Mouse (Mus musculus): Measurements from ENCODE around the gene Slc39a5.

Slc39a5 gene

DNA sequence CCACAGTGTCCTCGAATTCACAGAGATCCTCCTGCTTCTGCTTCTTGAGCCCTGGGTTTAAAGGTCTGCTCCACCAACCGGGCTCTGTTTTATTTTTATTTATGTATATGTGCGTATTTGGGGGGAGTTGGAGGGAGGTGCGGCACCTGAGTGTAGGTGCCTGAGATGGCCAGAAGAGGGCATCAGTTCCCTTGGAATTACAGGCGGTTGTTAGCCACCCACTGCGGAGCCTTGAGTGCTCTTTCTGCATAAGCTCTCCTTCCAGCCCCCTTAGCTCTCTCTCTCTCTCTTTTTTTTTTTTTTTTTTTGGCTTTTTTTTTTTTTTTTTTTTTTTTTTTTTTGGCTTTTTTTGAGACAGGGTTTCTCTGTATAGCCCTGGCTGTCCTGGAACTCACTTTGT, 26.6 kb downstream of the Slc39a5 start:
- no peak for DNase-seq

DNA sequence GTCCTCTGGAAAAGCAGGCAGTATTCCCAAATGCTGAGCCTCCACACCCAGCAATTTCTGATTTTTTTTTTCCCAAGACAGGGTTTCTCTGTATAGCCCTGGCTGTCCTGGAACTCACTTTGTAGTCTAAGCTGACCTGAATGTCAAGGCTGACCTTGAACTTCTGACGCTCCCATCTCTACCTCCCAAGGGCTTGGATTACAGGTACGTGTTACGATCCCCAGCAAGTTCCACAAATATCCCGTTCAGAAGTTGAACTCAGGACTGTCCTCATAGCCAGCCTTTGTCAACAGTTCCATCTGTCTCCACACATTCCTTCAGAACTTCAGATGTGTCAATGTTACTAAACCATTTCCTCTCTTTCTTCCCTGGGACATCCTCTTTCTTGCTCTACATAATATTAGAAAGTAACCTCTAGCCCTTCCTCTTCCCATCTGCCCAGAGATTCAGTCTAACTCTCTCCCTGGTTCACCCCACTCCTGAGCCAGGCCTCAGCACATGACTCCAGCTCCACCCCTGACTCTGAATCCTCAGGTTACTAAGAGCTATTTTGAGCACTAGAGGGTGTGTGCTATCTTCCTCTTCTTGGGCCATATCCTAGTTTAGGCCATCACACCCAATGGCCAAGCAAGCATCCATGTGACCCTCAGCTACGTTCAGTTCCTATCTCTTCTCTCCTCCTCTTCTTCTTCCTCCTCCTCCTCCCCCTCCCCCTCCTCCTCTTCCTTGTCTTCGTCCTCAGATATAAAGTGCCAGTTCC, 27.9 kb downstream of the Slc39a5 start:
- DNase-seq: no peak

DNA sequence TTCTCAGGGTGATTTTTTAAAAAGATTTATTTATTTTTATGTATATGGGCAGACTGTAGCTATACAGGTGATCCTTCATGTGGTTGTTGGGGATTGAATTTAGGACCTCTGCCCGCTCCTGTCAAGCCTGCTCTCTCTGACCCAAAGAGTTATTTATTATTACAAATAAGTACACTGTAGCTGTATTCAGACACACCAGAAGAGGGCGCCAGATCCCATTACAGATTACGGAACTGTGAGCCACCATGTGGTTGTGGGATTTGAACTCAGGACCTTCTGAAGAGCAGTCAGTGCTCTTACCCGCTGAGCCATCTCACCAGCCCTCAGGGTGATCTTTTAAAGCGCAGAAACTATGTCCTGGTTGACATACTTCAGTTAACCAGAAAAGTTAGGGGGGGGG, 28.9 kb downstream of the Slc39a5 start:
- DNase-seq: no peak

DNA sequence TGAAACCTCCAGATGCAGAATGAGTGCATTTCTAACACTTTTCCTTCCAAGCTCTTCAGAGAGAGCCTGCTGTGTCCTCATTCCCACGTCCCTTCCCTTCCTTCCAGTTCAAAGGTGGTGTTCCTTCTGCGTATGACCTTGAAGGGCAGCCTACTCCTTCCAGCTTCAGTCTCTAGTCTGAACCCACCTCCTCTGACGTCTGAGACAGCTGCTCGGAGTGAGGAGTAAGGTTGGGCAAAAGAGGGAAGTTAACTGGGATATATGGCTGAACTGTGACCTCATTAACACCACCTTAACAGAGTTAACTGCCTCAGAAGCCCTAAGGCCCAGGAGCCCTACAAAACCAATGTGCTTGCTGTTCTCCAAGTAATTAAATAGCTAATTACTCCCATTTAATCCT, 30.4 kb downstream of the Slc39a5 start:
- DNase-seq: no peak

DNA sequence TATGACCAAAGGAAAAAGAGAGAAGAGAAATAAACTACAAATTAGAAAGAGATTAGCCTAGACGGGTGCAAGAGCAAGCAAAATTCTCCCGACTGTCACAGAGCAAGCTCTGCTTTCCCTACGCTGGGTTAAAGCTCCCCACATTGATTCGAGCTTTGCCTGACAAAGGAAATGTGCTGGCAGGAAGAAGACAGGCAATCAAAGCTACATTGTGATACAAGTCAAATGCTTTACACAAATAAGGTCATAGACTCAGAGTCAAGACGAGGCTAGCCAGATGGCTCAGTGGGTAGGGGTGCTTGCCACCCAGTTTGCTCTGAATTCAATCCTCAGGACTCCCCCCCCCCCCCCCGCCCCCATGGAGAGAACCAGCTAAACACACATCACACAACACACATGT, 31.0 kb downstream of the Slc39a5 start:
- DNase-seq: no peak

DNA sequence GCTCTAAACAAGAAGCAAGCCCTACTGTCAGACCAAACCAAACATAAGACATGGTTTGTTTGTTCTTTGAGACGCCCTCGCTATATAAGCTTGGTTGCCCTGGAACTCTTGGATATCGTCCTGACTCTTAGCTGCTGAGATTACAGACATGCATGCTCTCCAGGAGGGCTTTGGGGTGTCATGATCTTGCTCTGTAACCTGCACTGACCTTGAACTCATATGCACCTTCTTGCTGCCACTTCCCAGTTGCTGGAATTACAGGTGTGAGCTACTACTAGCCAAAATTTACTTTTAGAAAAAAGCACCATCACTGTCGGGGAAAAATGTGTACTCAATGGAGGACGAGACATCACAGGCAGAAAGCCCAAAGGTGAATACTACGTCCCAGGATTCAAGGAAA, 31.4 kb downstream of the Slc39a5 start:
- no peak for DNase-seq

DNA sequence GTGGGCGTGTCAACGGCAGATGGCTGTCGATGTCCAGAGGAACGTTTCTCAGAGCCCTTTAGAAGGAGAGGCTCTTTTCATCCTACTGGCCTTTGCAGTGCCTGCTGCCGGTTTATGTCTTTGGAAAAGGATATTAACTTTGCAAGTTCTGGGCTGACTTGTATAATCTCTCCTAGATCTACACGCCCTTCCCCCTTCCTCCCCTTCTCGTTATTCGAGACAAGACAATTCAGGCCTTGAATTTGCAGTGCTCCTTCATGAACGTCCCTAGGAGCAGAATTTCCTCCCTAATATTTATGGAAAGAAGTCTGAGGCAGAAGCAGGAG, 31.8 kb downstream of the Slc39a5 start:
- DNase-seq: no peak

DNA sequence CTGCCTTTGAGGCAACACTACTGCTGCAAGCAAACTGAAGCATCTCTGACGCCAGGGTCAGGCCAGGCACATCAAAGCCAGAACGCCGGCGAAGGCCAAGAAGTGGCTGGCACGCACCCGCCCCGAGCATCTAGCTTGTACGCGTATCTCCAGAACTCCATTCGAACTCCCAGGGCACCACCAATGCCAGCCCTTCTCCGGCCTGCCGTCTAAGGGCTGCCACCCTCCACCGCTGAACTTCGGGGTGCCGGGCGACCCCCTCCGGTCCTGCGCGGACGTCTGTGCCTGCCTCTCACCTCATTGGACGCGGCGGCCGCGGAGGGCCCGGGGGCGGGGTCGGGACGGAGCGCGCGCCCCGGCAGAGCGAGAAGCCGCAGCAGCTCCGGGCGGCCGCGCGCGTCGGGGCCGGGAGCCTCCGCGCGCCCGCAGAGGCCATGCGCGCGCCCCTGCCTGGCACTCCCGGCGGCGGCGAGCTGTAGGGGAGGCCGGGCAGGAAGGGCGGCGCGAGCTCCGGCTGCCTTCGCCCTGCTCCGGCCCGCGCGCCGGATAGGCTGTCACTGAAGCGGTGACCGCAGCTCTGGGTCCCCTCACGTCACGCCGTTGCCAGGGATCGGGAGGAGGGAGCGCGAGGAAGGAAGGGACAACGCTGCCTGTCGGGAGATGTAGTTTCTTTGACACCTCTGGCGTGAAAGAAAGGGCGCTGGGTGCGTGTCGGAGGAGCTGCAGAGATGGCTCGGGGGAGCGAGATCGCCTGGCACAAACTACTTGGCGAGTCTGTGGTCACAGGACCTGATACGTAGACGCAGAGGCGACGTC, 32.4 kb downstream of the Slc39a5 start, which contains the start of gene Coq10a:
TSS of gene Coq10a (minus strand) at position 596 of the 816 bp plus-strand sequence.
- peak; percentile 94 for DNase-seq

DNA sequence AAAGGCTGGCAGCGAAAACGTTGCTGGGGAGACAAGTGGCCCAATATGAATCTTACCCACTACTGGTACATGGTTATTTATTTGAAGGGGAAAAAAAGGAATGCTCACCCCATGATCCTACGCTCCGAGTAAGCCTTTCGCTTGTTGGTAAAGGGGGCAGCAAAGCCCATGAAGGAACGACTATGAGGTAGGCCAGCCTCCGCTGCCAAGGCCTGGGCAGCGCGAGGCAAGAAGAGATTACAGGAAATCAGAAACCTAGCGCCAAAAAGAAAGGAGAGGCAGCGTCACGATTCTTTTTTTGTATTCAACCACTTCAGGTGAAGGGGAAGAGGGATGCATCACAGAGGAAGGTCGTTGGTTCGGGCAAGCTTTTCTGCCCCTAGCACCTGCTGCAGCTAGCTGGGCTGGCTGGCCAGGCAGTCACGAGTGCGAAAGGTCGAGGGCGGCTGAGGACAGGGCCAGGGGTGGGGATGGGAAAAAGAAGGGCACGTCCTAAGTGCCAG, 33.1 kb downstream of the Slc39a5 start:
- no peak for DNase-seq

DNA sequence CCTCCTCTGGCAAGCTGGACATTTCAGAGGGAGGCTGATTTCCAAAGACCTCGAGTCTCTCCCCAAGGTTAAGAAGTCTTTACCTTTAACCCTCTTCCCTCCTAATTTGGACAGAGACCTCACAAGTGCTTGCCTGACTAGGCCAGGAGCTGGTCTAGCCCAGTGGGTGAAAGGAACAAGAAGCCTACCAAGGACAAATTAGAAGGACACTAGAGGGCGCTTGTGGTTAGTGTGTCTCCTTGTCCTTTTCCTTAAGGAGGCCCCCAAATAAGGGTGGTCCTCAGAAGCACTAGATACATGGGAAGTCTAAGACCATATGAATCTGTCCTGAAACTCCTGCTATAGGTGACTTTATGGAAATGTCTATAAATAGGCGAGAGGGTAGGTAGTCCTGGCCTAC, 38.5 kb downstream of the Slc39a5 start:
- peak; percentile 57 for DNase-seq

DNA sequence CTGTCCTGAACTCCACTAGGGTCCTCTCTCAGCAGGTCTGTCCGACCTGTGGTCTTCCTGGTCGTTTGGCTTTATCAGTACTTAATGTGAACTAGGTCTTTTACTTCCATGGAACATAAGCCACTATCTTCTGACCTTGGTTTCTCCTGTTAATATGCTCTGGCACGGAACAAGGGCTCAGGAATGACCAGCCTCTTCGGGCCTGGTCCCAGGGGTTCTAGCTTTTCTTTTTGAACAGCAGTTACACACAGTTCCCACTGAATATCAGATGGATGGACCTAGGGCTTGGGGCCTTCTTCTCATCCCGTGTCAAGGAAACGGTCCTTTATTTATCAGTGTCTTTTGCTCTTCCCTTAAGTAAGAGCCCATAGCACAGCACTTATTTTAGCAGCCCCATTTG, 39.2 kb downstream of the Slc39a5 start:
- no peak for DNase-seq

DNA sequence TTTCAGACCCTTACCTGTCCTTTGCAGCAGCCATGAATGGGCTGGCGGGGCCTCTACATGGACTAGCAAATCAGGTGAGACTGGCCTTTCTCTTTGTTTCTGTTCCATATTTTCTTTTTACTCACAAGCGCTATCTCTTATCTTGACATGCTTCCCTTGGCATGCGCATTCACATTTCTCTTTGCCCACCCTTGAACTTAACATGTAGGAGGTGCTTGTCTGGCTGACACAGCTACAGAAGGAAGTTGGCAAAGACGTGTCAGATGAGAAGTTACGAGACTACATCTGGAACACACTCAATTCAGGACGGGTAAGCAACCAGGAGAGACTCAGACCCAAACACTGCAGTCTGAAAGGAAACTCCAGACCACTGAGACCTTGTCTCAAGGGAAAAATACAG, 41.8 kb downstream of the Slc39a5 start:
- no peak for DNase-seq

DNA sequence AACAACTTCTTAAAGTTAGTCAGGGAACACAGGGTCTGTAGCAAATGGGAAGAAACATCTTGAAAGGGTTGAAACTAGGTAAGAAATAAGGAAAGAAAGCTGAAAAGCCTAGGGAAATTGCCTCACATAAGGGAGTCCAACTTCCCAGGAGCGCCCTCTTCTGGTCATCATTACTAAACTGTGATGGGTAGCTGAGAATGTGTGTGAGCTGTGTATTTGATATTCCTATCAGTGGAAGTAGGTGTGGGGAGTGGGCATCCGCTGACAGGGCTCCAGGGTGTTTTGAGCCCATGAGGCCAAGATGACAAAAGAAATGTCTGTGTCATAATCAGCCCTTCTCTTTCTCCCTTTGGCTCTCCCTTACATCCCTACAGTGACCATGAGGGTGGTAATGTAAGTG, 42.2 kb downstream of the Slc39a5 start:
- DNase-seq: peak; percentile 74

DNA sequence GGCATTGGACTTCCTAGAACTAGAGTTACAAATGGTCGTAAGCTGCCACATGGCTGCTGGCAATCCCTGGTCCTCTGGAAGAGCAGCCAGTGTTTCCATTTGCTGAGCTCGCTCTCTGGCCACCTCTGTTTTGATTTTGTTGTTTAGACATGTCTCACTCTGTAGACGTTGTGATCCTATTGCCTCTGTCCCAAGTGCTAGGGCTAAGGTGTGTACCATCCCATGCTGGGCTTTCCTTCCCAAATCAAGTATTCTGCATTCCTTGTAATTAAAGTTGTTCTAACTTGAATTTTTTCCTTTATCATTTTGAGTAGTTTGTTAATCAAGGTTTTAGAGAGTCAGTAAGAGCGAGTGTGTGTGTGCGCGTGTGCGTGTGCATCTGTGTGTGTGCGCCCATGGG, 53.5 kb downstream of the Slc39a5 start:
- no peak for DNase-seq
